Mouse (Mus musculus) olfactory bulb, adult 2 months (tissue): ENCODE data around the gene Ccdc33.

Experiments
- CTCF ChIP-seq: fragments of 200-500 bp; IDR thresholded peaks from 2 replicates; pipeline ENCODE4 v1.5.1; 2012; ENCODE audit warnings: low read depth, mild to moderate bottlenecking, low read length, moderate library complexity; ENCODE audit not compliant: insufficient read depth
- POLR2A ChIP-seq: fragments of 200-500 bp; IDR thresholded peaks from 2 replicates; pipeline ENCODE4 v1.6.1; 2012; ENCODE audit warnings: mild to moderate bottlenecking, low read depth, low read length, moderate library complexity; ENCODE audit not compliant: insufficient read depth

- TF ChIP-seq CTCF, result no peak
- no peak for TF ChIP-seq POLR2A
These were observed 16.3 kb upstream of the Ccdc33 start for GRCm38 (mm10) chr9:58134906-58135305.
